Mouse (Mus musculus) stomach, postnatal 0 days (tissue): ENCODE results near the gene Mpv17l2.
A peak's percentile ranks its signal among the peaks of the same experiment; 100 is the strongest.

Experiments used
- CTCF ChIP-seq: IDR thresholded peaks from 2 replicates; pipeline ENCODE4 v1.5.1; 2016; ENCODE audit warnings: antibody characterized with exemption, low read depth, mild to moderate bottlenecking, moderate library complexity
- EP300 ChIP-seq: optimal IDR thresholded peaks from 2 replicates; pipeline ENCODE3; 2016; ENCODE audit warnings: antibody characterized with exemption

GRCm38 (mm10) chr8:70729808-70730475, 30.8 kb downstream of the Mpv17l2 start:
- TF ChIP-seq CTCF (peak; percentile 55), EP300 (no peak)
